Mouse (Mus musculus): ENCODE results near the gene Rwdd4a.

DNA sequence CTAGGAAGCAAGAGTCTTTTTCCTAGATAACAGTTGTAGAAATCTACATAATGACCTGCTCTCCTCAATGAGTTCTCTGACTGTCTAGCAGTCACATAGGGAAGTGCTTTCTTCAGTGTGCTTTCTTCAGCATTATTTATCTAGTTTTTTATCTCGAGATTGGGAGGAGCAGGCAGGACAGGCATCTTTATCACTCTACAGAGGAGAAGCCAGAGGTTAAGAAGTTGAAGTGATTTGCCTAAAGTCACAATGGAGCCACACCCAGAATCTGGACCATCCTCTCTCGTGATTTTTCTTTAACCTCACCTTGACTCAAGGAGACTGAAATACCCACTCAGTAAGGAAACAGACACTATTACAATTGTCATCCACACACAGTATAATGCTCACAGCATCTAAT, 31.5 kb upstream of the Rwdd4a start:
- no peak for TF ChIP-seq CTCF (IDR thresholded peaks at IDR 0.05; ENCODE audit: low read depth)
- no peak for TF ChIP-seq EP300 (optimal IDR thresholded peaks at IDR 0.05)

Data from stomach, postnatal 0 days (tissue).